Mouse (Mus musculus) granulocyte monocyte progenitor cell, adult 5-6 weeks (primary cell): ENCODE measurements at regions not wholly inside any gene's neighbourhood (a gene's known extent, or its start where the extent isn't known, plus 50 kb on each side); places are given as distances from the start of the nearest gene placed in this dataset.

Experiments
- ATAC-seq: replicated peaks from 2 replicates; pipeline ENCODE4 v1.8.0; 2016; ENCODE audit warnings: mild to moderate bottlenecking, moderate TSS enrichment, inconsistent platforms; ENCODE audit not compliant: poor library complexity, severe bottlenecking

DNA sequence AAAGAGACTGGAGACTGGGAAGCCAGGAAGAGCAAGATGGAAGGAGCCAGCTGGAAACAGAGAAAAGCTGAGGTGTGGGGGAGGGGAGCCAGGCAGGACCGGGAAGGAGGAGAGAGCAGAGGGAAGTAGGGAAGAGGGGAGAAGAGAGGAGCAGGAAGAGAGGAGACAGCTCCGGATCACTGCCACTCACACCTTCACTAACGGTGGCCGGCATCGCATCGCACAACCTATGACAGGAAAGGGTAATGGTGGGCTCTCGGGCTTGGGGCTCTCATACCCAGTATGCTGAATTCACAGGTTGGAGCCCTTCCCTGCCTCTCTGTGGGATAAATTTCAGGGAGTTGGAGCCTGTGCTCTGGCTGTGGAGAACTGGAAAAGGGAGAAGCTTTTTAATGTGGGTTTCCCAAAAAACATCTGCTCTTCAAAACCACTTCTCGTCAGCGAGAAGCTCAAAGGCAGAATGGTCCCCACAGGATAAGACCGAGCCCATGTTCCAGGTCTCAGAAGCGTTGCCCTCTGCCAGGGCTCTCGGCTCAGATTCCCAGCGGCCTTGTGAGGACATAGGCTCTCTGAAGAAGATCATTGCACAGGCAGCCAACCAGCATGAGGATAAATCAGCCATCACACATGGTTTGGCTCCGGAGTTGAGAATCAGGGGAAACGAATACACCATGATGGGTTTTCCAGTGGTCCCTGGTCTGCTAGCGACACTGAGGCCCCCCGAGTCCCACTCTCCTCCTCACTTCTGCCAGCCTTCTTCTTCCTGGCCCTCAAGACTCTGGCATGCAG lies 53.8 kb upstream of the Coro2b start:
- no peak for ATAC-seq

DNA sequence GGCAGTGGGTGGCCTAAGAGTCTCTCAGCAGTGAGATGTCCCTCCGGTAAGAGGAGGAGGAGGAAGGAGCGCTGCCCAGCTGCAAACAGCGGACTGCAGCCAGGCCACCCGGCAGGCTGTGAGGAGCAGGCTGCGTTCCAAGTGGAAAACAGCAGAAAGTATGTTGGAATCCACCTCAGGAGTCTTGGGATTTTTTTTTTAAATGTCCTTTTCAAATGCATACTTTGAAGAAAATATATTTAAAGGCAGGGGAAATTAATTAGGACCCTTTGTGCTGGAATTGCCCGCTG lies 54.3 kb upstream of the Coro2b start:
- no peak for ATAC-seq

DNA sequence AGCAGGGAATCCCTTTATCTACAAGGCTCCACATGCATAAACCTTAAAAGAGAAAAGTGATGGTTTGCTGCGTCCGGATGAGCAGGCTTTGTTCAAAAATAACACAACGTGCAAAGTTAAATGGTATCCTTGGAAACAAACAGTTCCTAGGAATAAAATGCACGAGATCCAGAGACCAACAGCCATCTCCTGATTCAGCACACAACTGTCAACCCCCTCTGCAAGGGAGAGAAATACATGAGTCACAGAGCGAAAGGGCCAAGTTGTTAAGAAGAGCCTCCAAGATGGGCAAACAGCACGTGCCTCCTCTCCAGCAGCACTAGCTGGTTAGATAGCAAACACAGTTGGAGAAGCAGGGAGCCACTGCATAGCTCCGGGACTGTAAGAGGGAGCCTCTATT lies 61.2 kb upstream of the Coro2b start:
- ATAC-seq = no peak

- ATAC-seq = no peak
Observed at GRCm38 (mm10) chr9:62598956-62599355, 62.1 kb upstream of the Coro2b start.

DNA sequence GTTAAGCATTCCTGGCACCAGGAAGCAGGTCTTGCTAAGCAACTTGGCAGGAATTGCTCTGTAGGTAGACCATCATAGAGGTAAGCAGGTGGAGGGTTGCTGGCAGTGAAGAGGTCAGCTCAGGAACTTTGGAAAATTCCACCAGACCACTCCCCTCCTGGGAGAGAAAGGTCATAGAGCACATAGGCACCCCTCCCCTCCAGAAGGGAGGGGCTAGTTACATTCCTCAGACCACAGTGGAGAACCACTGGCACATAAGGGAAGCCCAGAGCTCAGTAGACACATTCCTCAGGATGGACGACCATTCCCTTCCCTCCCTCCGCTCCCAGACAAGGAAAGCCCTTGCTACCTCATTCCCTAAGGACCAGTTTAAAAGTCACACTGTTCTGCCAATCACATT lies 67.1 kb upstream of the Itga11 start:
- no peak for ATAC-seq

GRCm38 (mm10) chr9:62611452-62611851 lies 66.2 kb upstream of the Itga11 start:
- no peak for ATAC-seq

DNA sequence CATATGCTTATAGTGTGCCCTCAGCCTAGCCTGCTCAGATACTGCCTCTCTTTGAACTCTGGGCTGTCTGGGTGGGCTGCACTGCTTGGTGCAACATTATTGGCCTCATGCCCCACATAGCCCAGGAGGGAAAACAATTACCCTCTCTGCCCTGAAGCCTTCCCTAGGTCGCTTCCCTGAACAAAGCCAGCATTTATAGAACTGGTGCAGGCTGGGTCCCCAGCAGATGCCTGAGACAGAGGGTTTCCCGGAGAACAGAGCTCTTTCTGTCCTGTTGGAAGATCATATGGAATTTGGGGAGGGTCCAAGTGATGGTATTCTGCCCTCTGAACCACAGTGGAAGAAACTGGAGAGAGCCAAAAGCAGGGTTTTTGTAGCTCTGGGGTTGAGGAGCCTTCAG lies 64.6 kb upstream of the Itga11 start:
- no peak for ATAC-seq

DNA sequence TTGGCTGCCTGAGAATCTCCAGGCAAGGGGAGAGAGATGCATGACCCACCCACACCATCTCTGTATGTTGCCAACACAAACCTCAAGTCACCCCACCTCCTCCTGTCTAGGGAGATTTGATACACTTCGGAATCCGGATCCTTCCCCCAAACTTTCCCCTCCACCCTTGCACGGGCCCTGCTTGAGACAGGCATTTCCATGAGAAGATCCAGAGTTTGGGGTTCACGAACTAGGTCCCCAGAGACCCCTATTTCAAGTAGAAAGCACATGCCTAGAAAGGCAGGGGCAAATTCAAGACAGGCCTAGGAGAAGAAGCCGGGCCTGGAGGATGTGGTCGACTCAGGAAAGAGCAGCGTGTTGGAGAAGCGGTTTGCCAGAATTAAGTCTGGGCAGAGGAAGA lies 63.8 kb upstream of the Itga11 start:
- ATAC-seq = no peak

DNA sequence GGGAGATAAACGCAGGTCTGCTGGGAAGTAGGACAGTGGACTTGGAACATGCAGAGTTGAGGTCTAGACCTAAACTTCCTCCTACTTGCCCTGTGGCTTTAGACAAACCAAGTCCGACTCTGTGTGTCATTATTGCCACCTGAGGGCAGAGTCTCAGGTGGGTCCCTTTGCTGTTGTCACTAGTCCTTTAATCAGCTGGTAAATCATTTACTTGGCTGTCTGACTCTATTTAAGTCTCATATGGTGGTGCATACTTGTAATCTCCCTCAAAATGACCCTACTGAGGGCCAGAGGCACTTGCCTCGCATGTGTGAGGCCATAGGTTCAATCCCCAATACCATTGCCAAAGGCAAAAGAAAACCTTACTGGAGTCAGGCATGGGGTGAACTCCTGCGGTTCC lies 62.7 kb upstream of the Itga11 start:
- ATAC-seq = no peak

- ATAC-seq = no peak
Observed at GRCm38 (mm10) chr9:62615799-62616198, 61.8 kb upstream of the Itga11 start.

DNA sequence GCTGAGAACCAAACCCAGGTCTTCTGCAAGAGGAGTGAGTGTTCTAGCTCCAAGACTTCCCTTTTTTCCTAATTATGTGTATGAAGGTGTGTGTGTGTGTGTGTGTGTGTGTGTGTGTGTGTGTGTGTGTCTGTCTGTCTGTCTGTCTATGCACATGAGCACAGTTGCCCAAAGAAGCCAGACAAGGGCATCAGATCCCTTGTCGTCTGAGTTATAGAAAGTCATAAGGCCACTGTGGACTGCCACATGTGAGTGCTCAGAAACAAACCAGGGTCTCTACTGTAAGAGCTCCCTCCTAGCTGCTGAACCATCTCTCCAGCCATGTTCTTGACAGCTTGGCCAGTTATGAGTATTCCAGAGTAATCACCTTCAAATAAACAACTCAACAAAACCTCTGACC lies 58.6 kb upstream of the Itga11 start:
- no peak for ATAC-seq

- ATAC-seq = no peak
Observed at GRCm38 (mm10) chr9:62620901-62621445, 56.7 kb upstream of the Itga11 start.

DNA sequence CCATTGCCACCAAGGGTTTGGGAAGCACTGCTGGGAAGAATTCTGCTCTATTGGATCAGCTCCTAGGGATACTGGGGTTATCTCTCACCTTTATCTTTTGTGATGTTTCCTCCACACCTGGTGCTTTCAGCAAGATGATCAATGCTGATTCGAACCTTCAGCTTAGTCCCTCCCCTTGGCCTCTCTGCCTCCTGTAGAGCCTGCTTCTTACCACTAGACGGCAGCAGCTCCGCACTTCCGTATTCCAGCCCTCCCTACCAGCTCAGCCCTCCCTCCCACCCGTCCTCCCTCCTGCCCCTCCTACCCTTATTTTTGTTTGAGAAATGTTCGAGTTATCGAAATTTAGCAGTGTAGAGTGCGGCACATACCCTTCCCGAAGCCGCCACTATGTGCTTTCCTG lies 55.5 kb upstream of the Itga11 start:
- 0 out of 2 replicates have a peak, but pooled peaks have one; percentile 37 for ATAC-seq

DNA sequence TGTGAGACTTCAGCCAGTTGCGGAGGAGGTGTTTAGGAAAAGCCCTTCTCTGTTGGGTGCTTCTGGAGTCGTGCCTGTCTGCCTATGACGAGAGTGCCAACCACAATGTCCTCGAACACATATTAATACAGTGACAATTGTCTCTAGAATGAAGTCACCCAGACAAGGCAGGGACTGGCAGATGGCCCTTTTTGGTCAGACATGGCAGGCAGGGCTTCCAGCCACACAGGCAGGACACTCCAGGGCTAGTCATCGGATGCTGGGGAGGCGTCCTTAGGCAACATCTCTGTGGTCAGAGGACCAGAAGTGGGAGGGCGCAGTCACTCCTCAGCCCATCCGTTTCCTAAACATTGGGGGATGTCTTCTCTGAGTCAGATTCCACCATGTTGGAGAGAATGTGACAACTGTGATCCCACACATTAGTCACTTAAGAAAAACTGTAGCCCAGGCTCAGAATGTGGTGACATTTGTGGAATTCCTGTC lies 53.0 kb upstream of the Itga11 start:
- ATAC-seq = no peak

GRCm38 (mm10) chr9:62627071-62628000 lies 50.3 kb upstream of the Itga11 start:
- no peak for ATAC-seq
